Mouse (Mus musculus) heart, embryonic 15.5 days (tissue): ENCODE results near the gene Scel. TPM values are rescaled to one million over a fixed set of nuclear protein-coding genes. Genes with fewer than 3 reads are reported as not detected.

Experiments used
- ATAC-seq: fragments of 200-750 bp; cut with Nextera tagmentation; replicated peaks from 2 replicates; pipeline ENCODE4 v1.8.0; 2017; ENCODE audit warnings: low read depth, moderate TSS enrichment; ENCODE audit not compliant: insufficient number of reproducible peaks, insufficient read depth, low FRiP score
- H3K27ac ChIP-seq: fragments of 300-500 bp; sonication (generic); 2 replicates; pipeline ENCODE4 v1.5.1; 2015; ENCODE audit warnings: mild to moderate bottlenecking, inconsistent platforms
- H3K27me3 ChIP-seq: fragments of 300-500 bp; sonication (generic); 2 replicates; pipeline ENCODE4 v1.6.1; 2015; ENCODE audit warnings: inconsistent platforms
- H3K36me3 ChIP-seq: fragments of 300-500 bp; sonication (generic); 2 replicates; pipeline ENCODE4 v1.6.1; 2015; ENCODE audit warnings: mild to moderate bottlenecking, inconsistent platforms
- H3K4me1 ChIP-seq: fragments of 300-500 bp; sonication (generic); replicated peaks from 2 replicates; pipeline ENCODE4 v1.6.1; 2015; ENCODE audit warnings: inconsistent platforms
- H3K4me2 ChIP-seq: fragments of 300-500 bp; sonication (generic); 2 replicates; pipeline ENCODE4 v1.6.1; 2015; ENCODE audit warnings: inconsistent platforms, mild to moderate bottlenecking, moderate library complexity
- H3K4me3 ChIP-seq: fragments of 300-500 bp; sonication (generic); 2 replicates; pipeline ENCODE4 v1.5.1; 2015; ENCODE audit warnings: mild to moderate bottlenecking, inconsistent platforms
- H3K9ac ChIP-seq: fragments of 300-500 bp; sonication (generic); 2 replicates; pipeline ENCODE4 v1.6.1; 2015; ENCODE audit warnings: mild to moderate bottlenecking, inconsistent platforms
- H3K9me3 ChIP-seq: fragments of 300-500 bp; sonication (generic); replicated peaks from 2 replicates; pipeline ENCODE4 v1.6.1; 2016; ENCODE audit warnings: inconsistent platforms
- WGBS: fragments of 180-500 bp; shearing (Covaris S2); methylation state at CpG from one replicate; pipeline ENCODE4 v1.1.7; 2015; ENCODE audit warnings: mixed read lengths; 5-methylcytosine and 5-hydroxymethylcytosine counted together
- microRNA-seq: library from miRNA; unstranded; fragments of <30 nt; microRNA quantifications from one replicate; pipeline ENCODE4, GENCODE M21; 2016
- polyA plus RNA-seq: library from polyadenylated mRNA; unstranded; fragments of >200 nt; fragmentation: Nextera tagmentation; extraction: Ambion mirVana; gene quantifications from 2 replicates; pipeline ENCODE4 v1.2.1, GENCODE M21; 2015

The Scel gene
- polyA plus RNA-seq, 1 experiment from 2014 or later: 0.29 TPM

DNA sequence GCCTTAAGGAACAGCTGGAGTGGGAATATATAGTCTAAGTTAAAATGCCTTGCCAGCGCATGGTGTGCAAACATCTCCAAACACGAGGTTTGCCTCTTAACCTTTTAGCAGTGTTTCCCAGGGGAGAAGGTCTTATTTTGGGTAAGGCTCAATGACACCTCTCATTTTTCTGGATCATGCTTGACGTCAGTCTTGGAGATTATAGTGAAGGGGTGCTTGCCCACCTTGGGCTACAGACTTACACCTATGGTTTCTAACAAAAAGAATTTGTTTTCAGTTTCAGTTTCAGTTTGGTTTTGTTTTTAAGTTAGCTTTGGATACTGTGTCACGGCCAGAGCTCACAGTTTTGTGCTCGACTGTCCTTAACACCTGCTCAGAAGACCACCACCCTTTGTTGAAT, 140.7 kb downstream of the Scel start:
- no peak overlapping the region for H3K4me2 ChIP-seq

DNA sequence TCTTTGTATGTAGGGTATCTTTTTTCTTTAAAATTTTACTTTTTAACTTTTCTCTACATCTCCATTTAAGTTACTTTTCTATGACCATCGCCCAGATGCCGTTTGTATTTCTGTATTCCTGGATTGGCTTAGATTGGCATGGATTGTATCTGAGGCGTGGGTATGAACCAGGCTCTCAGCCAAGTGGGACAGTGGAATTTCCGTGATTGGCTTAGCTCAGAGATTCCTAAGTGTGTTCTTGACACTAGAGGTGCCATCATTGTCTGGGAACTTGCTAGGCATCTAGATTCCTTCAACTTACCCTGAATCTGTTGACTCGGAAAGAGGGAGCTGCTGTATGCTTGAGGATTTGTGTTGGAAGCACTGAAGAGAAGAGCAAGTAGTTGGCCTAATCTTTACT, 142.3 kb downstream of the Scel start:
- peaks cover 25% of the 10 kb centered on the region for H3K27me3 ChIP-seq
- 55% methylated on average over 5 of the region's 5 CpGs for WGBS
- ATAC-seq: no peak
- peaks cover 7% of the 10 kb centered on the region; the same call in 1 of the 2 replicates for H3K4me1 ChIP-seq
- H3K36me3 ChIP-seq: no peaks in the 10 kb centered on the region
- no peak overlapping the region for H3K27ac ChIP-seq
- H3K9ac ChIP-seq: no peak overlapping the region
- H3K4me2 ChIP-seq: no peak overlapping the region
- H3K9me3 ChIP-seq: no peaks in the 10 kb centered on the region
- H3K4me3 ChIP-seq: no peak overlapping the region

More for the DNA sequence above, 140.7 kb downstream of the Scel start:
- Histone ChIP-seq H3K4me3 (0 out of 2 replicates have a peak overlapping the region, but pooled peaks have one; percentile 7), H3K4me1 (peaks cover 14% of the 10 kb centered on the region; the same call in 1 of the 2 replicates), H3K36me3 (no peaks in the 10 kb centered on the region), H3K27ac (no peak overlapping the region), H3K9ac (no peak overlapping the region), H3K9me3 (no peaks in the 10 kb centered on the region), H3K27me3 (peaks cover 38% of the 10 kb centered on the region)
- WGBS: 59% methylated on average over 5 of the region's 5 CpGs
- ATAC-seq: no peak

DNA sequence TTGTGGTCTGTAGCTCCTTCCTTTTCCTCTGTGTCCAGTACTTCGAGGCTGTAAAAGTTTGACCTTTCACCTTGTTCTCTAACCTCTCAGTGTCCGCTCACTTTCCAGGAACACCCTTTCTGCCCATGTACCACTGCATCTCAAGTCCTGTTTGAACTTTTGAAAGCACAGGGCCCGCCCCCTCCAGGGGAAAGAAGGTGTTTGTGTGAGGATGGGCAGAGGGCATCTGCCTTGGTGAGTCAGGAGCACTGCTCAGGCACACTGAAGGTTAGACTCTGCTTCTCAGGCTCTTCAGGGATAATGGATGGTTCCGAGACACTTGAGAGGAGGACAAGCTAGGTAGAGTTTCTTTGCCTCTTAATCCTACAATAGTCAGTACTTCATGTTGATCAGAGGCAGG, 144.7 kb downstream of the Scel start:
- WGBS: 70% methylated on average over 4 of the region's 4 CpGs
- H3K4me3 ChIP-seq: no peak overlapping the region
- ATAC-seq: no peak
- H3K9me3 ChIP-seq: no peaks in the 10 kb centered on the region
- H3K9ac ChIP-seq: no peak overlapping the region
- H3K4me1 ChIP-seq: no peaks in the 10 kb centered on the region
- H3K27ac ChIP-seq: no peak overlapping the region
- H3K4me2 ChIP-seq: no peak overlapping the region
- peaks cover 10% of the 10 kb centered on the region; the same call in 1 of the 2 replicates for H3K27me3 ChIP-seq
- H3K36me3 ChIP-seq: no peaks in the 10 kb centered on the region

Small RNAs within 50 kb of the gene (microRNA-seq; reads per million reads assigned to microRNA genes)
- not detected for gene Gm22877

Other genes starting within 250 kb of the Scel start
- gene Mycbp2, start 166.5 kb upstream of the Scel start, polyA plus RNA-seq: 10.1 and 13.0 TPM in 2 replicates
- gene Slain1, start 136.9 kb downstream of the Scel start, polyA plus RNA-seq: 0.39 and 1.0 TPM in 2 replicates